Mouse (Mus musculus) myocyte (in vitro differentiated cells): ENCODE measurements around the gene Plcb3.

Experiments
- E2F4 ChIP-seq: IDR thresholded peaks from one replicate; pipeline ENCODE4 v1.6.1; 2011; ENCODE audit warnings: mild to moderate bottlenecking, control low read depth, moderate library complexity; ENCODE audit not compliant: insufficient read depth
- MYOD1 ChIP-seq, 3 experiments: IDR thresholded peaks; one replicate each; pipeline ENCODE4 v1.6.1; 2011; ENCODE audit warnings: control low read depth in 2 of 3, low read depth in 2 of 3, mild to moderate bottlenecking in 2 of 3, moderate library complexity in 1 of 3; ENCODE audit not compliant: insufficient read length in 2 of 3, control insufficient read depth in 1 of 3
- MYOG ChIP-seq, 3 experiments: IDR thresholded peaks; one replicate each; pipeline ENCODE4 v1.6.1; 2011; ENCODE audit warnings: control low read depth in 2 of 3, low read depth in 2 of 3, mild to moderate bottlenecking in 2 of 3; ENCODE audit not compliant: insufficient read length in 2 of 3, control insufficient read depth in 1 of 3, insufficient read depth in 1 of 3
- POLR2A ChIP-seq: IDR thresholded peaks from one replicate; pipeline ENCODE4 v1.6.1; 2011; ENCODE audit warnings: low read depth, mild to moderate bottlenecking, control low read depth, moderate library complexity; ENCODE audit not compliant: insufficient read length
- POLR2AphosphoS2 ChIP-seq: IDR thresholded peaks from one replicate; pipeline ENCODE4 v1.6.1; 2011; ENCODE audit warnings: low read depth, control low read depth; ENCODE audit not compliant: insufficient read length
- USF1 ChIP-seq: IDR thresholded peaks from one replicate; pipeline ENCODE4 v1.6.1; 2011; ENCODE audit warnings: low read depth, mild to moderate bottlenecking, control low read depth, moderate library complexity

- TF ChIP-seq POLR2AphosphoS2 (peak; percentile 59), MYOD1 (IDR thresholded peaks at IDR 0.05; ENCODE audit: control insufficient read depth in 1 of 3, insufficient read length in 2 of 3, low read depth in 2 of 3) (peak in 1 of 3 experiments; percentile 19), USF1 (no peak), MYOG (IDR thresholded peaks at IDR 0.05; ENCODE audit: control insufficient read depth in 1 of 3, insufficient read depth in 1 of 3, insufficient read length in 2 of 3, low read depth in 2 of 3) (peak in 1 of 3 experiments; percentile 41), POLR2A (peak; percentile 57), E2F4 (peak; percentile 80)
Measured at GRCm38 (mm10) chr19:6992011-6992858, 16.0 kb upstream of the Plcb3 start, which contains the start of gene Dnajc4.
